Mouse (Mus musculus): ENCODE results near the gene Slc35c2.

- TF ChIP-seq CTCF (conservative IDR thresholded peaks at IDR 0.05; ENCODE audit: insufficient read depth, insufficient read length, low read depth, low read length) (peak; percentile 90), POLR2A (IDR thresholded peaks at IDR 0.05; ENCODE audit: low read depth, low read length) (no peak)
These were observed 11.8 kb downstream of the Slc35c2 start for GRCm38 (mm10) chr2:165275824-165276223.
